Mouse (Mus musculus) cerebellum, adult 11-12 months (tissue): ENCODE measurements at regions not wholly inside any gene's neighbourhood (a gene's known extent, or its start where the extent isn't known, plus 50 kb on each side); places are given as distances from the start of the nearest gene placed in this dataset.

Experiments
- DNase-seq: peaks from one replicate; pipeline ENCODE4 v3.0.0; 2022

- DNase-seq = no peak
These were observed 179.5 kb downstream of the Ets1 start for GRCm38 (mm10) chr9:32815473-32815872.

GRCm38 (mm10) chr9:32816649-32817425 is 180.8 kb downstream of the Ets1 start:
- no peak for DNase-seq

- DNase-seq = no peak
These were observed 181.7 kb downstream of the Ets1 start for GRCm38 (mm10) chr9:32817442-32818358.

- no peak for DNase-seq
These were observed 187.6 kb downstream of the Ets1 start for GRCm38 (mm10) chr9:32823439-32824133.

GRCm38 (mm10) chr9:32824134-32824531 is 188.1 kb downstream of the Ets1 start:
- no peak for DNase-seq

DNA sequence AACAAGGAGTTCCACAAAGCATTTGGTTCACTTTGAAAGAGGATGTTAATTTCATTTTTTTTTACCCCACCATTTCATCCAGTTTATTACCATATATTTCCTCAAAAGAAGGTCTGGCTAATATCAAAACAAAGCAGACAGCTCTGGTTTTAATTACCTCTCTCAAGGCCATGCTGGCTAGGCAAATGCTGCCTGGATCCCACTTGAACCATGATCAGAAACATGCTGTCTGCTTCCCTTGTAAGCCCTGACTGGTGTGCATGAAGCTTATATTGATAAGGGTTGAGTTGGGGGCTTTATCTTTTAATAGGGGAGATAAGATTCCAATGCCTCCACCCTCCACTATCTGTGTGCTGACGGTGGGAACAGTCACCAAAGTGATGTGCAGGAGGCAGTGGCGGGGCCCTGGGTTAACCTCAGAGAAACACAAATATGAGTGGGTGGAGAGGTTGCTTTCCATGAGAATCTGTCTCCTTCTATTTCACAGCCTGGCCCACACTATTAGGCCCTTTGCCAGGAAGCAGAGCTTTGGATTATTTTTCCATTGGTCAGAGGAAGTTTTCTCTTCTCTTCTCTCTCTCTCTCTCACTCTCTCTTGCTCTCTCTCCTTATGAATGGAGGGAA is 194.4 kb downstream of the Ets1 start:
- no peak for DNase-seq

DNA sequence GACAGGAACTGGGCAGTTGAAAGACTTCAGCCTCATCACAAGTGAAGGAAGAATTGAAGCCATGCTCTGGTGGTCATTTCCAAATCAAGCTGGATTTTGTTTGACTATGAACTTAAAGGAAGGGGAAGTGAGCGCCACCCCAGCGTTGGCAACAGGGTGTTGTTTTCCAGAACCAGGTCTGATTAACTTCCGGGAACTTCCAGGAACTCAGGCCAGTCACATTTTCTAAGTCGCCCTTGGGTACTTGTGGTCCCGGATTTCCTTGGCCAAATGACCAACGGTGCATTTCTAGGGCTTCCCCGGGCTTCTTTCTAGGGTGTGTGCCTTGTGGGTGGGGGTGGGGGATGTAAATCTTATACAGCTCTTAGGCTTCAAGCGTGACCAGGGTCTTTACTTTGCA is 197.4 kb downstream of the Ets1 start:
- no peak for DNase-seq

DNA sequence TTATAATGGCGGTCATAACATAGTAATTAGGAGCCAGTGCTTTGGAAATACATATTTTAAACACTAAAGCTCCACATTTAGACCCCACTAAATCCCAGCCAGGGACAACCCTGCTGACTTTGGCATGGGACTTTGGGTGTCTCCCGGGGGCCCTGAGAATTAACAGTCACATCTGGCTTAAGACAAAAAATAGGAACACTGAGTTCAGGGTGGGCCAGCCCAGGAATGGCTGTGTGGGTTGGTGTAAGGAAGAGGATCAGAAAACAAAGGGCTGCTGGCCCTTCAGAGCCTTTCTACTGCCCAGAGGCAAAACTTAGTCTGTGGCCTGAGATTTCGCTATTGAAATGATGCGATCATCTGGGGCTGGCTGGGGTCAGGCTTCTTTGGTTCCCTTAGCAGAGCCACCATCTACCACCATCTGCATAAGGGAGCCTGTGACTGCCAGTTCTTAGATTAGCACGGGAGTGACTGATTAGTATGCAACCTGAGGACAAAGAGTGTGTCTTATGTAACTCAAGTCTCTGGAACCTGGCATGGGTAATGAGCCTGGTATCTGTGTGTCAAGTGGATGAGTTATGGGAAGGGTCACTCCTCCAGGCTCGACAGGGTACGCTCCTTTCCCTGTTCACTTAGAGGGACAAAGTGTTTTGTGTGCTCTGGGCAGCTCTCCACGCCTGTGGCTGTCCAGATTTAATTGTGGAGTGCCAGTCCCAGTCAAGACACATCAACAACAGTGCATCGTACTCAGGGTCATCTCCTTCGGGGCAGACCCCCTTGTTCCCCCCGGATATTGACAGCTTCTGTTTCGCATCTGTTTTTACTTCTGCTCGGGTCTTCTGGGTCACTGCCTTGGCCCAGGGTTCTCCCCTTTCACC is 199.0 kb downstream of the Ets1 start:
- no peak for DNase-seq

DNA sequence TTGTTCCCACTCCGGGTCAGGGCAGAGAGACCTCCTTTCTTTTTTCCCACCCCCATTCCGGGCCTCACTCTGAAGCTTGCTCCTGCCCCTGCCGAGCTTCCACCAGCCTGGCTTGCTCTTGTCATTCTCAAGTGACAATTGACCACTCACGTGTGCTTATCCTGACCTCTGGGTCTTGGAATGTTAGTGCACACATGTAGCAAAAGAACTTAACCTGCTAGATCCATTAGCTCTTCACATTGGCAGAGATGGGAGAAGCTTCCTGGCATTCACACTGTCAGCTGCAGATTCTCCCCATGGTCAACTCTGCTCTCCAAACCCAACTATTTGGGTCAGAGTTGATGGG is 199.6 kb downstream of the Ets1 start:
- no peak for DNase-seq

- DNase-seq = no peak
These were observed 200.3 kb downstream of the Ets1 start for GRCm38 (mm10) chr9:32836371-32836770.

DNA sequence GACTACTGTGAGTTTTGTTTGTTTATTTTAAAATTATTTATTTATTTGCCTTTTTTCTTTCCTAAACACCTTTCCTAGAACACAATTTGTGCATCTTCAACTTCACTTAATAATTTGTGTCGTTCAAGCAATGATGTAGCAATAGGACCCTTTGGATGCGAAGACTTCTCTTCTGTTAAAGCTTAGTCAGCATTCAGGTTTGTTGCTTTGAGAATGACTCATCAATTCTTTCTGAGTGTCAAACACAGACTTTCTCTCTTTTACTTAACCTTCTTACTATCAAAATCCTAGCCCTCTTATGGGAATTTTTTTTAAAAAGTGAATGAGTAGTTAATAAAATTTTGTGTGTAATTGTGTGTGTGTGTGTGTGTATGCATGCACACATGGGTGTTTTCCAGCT is 211.3 kb downstream of the Ets1 start:
- no peak for DNase-seq

DNA sequence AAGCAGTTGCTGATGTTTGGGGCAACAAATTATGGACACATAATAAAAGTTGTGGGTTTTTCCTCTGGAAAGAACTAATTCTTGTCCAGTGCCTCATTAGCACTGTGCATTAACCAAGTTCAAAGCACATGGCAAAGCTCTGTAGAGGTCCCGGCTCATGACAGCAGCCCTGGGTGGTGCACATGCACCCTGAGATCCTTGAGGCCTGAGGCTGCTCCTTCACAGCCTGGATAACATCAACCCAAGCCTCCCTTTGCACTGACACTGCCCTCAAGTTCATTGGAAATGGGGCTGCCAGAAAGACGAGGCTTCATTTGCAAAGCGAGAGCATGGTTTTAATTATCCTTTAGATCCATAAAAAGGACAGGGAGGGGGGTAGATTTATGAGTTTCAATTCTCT is 216.3 kb downstream of the Ets1 start:
- no peak for DNase-seq

DNA sequence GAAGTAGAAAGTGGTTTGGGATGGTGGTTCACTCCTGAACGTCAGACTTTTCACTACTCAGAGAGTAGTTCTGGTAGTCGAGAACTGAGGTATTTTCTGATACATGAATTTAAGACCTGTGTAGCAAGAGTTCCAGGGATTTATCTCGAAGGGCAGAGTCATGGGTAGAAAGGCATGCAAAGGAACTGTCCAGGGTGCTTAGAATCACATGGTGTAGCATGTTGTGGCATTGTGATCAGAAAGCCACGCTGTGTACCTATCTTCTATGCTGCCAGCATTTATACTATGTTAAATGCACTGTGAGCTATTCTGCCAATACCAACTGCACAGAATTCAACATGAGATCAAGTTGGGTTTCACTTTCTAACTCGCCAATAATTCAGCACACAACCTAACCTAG is 227.3 kb downstream of the Ets1 start:
- DNase-seq = no peak

DNA sequence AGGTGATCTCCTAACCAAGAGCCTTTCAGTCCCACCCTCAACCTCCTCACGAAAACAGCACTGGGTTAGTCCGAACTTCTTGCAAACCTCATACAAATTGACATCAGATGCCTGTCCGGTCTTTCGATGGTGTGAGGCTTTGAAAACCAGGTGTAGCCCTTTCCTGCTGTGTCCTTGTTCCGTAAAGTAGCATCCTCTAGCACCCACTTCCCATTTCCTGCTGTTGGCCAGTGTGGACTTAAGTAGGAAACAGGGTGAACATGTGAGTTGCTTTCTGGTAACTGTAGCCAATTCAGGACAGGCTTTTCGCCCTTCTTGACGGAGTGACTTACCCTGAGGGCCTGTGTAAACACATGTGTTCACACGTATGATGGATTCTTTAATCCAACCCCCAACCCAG is 232.9 kb downstream of the Ets1 start:
- DNase-seq = no peak

- DNase-seq = no peak
These were observed 238.4 kb downstream of the Ets1 start for GRCm38 (mm10) chr9:32874306-32874875.

DNA sequence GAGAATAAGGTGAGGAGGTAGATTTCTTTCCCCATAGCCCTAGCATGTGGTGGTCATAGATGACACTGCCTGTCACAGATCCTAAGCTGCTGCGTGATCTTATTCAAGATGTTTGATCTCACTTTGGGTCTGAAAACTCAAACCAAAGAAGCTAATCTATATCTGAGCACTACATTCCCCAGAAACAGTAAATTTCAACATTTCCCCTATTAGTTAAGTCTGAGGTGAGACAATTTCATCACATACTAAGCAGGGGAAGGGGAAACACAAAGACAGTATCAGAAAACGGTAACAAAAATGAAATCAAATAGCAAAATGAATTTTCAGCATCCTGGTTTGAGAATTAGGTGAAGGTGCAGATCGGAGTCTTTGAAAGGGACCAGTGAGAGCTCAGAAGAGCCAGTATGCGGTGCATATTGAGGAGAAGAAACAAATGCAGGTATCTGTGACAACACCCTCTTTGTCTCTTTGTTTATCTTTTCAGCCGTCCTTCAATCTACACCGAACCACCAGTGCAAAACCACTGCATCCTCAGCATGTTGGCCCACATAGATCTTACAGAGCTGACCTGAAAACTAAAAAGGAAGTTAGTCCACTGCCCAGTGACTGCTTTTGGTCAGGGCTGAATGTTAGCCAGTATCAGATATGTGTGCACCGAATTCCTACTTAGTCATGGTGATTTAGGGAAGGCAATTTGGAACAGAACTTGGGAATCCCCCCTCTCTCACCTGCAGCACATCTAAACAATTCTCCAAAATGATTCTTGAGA is 247.0 kb downstream of the Ets1 start:
- no peak for DNase-seq

- DNase-seq = no peak
These were observed 250.1 kb downstream of the Ets1 start for GRCm38 (mm10) chr9:32886008-32886650.

DNA sequence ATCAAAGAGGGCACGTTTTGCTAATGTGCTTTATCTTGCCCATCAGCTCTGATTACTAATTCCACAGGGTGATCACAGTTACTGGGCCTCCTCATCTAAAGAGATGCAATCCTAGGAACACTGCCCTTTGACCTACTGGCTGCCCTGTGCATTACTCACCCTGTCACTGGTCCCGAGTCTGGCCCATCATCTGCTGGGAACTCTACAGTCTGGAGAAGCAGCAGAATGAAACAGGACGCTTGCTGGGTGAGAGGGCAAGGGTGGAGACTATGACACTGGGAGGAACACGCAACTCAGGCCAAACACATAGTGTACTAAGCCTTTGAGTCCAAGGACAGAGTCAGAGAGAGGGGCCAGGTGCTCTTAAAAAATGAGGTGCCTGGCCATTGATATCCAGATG is 263.8 kb downstream of the Ets1 start:
- DNase-seq = no peak

- no peak for DNase-seq
These were observed 265.3 kb downstream of the Ets1 start for GRCm38 (mm10) chr9:32901287-32901686.

DNA sequence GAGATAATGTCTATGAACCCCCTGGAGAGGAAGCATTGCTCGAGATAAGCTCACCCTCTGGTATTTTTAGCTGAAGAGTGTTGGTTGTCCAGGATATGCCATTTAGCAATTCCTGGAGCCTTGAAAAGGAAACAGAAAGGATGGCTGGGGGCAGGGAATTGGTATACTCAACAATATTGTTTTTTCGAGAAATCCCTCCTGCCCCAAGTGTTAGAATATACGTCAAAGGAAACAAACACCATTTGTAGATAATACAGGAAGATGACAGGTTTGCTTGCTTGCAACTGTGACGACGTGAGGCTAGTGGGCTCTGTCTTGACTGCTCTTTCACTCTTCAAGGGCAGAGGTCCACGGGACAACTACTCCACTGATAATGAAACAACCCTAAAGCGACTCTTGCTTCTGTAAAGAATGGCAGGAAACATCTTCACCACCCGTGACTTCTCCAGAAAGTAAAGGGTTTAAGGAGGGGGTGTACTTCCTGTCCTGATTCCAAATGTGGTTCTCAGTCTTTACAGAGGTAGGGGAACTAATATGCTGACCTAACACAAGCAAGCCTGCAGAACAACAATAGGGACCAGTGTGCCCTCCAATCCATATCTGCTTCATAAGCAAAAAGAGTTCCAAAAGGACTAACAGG is 270.3 kb downstream of the Ets1 start:
- DNase-seq = no peak
